Mouse (Mus musculus) stomach, embryonic 15.5 days (tissue): Measurements from ENCODE around the gene Tekt5. TPM values are rescaled to one million over a fixed set of nuclear protein-coding genes. Genes with fewer than 3 reads are reported as not detected.
A peak's percentile ranks its signal among the peaks of the same experiment; 100 is the strongest.

Experiments used
- ATAC-seq: fragments of 200-750 bp; cut with Nextera tagmentation; 2 replicates; pipeline ENCODE4 v1.8.0; 2017; ENCODE audit warnings: low read depth, moderate number of reproducible peaks, moderate TSS enrichment; ENCODE audit not compliant: insufficient read depth, low FRiP score
- H3K27ac ChIP-seq: fragments of 300-500 bp; sonication (generic); 2 replicates; pipeline ENCODE4 v1.5.1; 2015; ENCODE audit warnings: mild to moderate bottlenecking, inconsistent platforms
- H3K27me3 ChIP-seq: fragments of 300-500 bp; sonication (generic); replicated peaks from 2 replicates; pipeline ENCODE4 v1.6.1; 2015; ENCODE audit warnings: inconsistent platforms
- H3K36me3 ChIP-seq: fragments of 300-500 bp; sonication (generic); 2 replicates; pipeline ENCODE4 v1.6.1; 2015; ENCODE audit warnings: inconsistent platforms
- H3K4me1 ChIP-seq: fragments of 300-500 bp; sonication (generic); 2 replicates; pipeline ENCODE4 v1.6.1; 2015; ENCODE audit warnings: inconsistent platforms
- H3K4me2 ChIP-seq: fragments of 300-500 bp; sonication (generic); 2 replicates; pipeline ENCODE4 v1.6.1; 2015; ENCODE audit warnings: mild to moderate bottlenecking, inconsistent platforms
- H3K4me3 ChIP-seq: fragments of 300-500 bp; sonication (generic); replicated peaks from 2 replicates; pipeline ENCODE4 v1.5.1; 2015; ENCODE audit warnings: inconsistent platforms
- H3K9ac ChIP-seq: fragments of 300-500 bp; sonication (generic); 2 replicates; pipeline ENCODE4 v1.6.1; 2015; ENCODE audit warnings: inconsistent platforms
- H3K9me3 ChIP-seq: fragments of 300-500 bp; sonication (generic); 2 replicates; pipeline ENCODE4 v1.6.1; 2016; ENCODE audit warnings: inconsistent platforms
- WGBS: fragments of 180-500 bp; shearing (Covaris S2); methylation state at CpG from one replicate; pipeline ENCODE4 v1.1.7; 2015; 5-methylcytosine and 5-hydroxymethylcytosine counted together
- polyA plus RNA-seq: library from polyadenylated mRNA; unstranded; fragments of >200 nt; fragmentation: Nextera tagmentation; extraction: Ambion mirVana; gene quantifications from 2 replicates; pipeline ENCODE4 v1.2.1, GENCODE M21; 2015

Tekt5 gene
- polyA plus RNA-seq, 1 experiment from 2014 or later, result 0.98 TPM

DNA sequence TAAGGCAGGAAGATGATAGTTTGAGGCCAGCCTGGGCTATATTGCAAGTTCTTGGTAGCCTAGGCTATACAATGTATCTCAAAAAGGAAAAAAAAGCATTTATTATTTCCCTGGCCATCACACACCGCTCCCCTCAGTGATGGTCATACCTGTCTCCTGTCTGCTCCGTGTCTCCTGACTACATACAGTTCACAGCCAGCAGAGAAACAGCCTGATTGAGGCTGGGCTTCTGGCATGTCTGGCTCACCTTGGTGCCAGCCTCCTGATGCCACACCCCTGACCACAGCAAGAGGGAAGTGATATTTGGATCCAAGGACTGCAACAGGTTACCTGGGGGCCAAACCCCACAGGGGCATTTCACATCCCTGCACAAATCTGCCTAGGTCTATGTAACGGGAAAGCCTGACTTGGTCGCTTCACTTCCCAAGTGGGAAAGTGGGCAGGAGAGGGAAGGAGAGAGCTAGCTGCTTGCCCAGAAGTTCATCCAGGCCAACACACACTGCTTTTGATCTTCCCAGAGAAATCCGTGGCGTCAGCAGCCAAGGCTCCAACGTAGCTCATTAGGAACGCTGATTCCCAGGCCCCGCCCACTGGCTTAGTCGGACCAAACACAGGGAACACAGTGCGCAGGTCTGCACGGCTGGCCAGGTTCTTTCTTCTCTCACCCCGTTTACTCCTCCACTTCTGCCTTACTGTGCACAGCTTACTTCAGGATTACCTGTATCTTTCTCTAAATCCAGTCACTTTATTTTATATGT, 20.9 kb downstream of the Tekt5 start:
- Histone ChIP-seq H3K4me1 (peaks cover 15% of the 10 kb centered on the region), H3K4me2 (peak overlapping the region; percentile 41), H3K27me3 (no peaks in the 10 kb centered on the region), H3K9me3 (no peaks in the 10 kb centered on the region), H3K36me3 (no peaks in the 10 kb centered on the region), H3K4me3 (no peak overlapping the region), H3K27ac (peak overlapping the region; percentile 63; the same call in 1 of the 2 replicates), H3K9ac (no peak overlapping the region)
- 24% methylated on average over 13 of the region's 13 CpGs for WGBS
- peak; percentile 68 for ATAC-seq

GRCm38 (mm10) chr16:10372372-10372771, 22.9 kb downstream of the Tekt5 start:
- 58% methylated on average over 4 of the region's 4 CpGs for WGBS
- no peak overlapping the region for H3K4me2 ChIP-seq
- no peak overlapping the region for H3K4me3 ChIP-seq
- H3K27me3 ChIP-seq, result no peaks in the 10 kb centered on the region
- ATAC-seq, result no peak
- H3K4me1 ChIP-seq, result peaks cover 15% of the 10 kb centered on the region
- H3K27ac ChIP-seq, result peak overlapping the region; percentile 14; the same call in 1 of the 2 replicates
- H3K36me3 ChIP-seq, result no peaks in the 10 kb centered on the region
- no peak overlapping the region for H3K9ac ChIP-seq
- H3K9me3 ChIP-seq, result no peaks in the 10 kb centered on the region

GRCm38 (mm10) chr16:10369996-10370395, 25.3 kb downstream of the Tekt5 start:
- Histone ChIP-seq H3K4me1 (peaks cover 30% of the 10 kb centered on the region), H3K27me3 (no peaks in the 10 kb centered on the region), H3K4me2 (no peak overlapping the region), H3K27ac (no peak overlapping the region; the same call in 1 of the 2 replicates), H3K36me3 (no peaks in the 10 kb centered on the region), H3K9me3 (no peaks in the 10 kb centered on the region), H3K9ac (no peak overlapping the region), H3K4me3 (no peak overlapping the region)
- no peak for ATAC-seq
- 67% methylated on average over 1 of the region's 1 CpGs for WGBS

GRCm38 (mm10) chr16:10369468-10369934, 25.8 kb downstream of the Tekt5 start:
- H3K27me3 ChIP-seq, result no peaks in the 10 kb centered on the region
- H3K9me3 ChIP-seq, result no peaks in the 10 kb centered on the region
- H3K4me1 ChIP-seq, result peaks cover 28% of the 10 kb centered on the region
- no peak for ATAC-seq
- H3K9ac ChIP-seq, result no peak overlapping the region
- H3K4me2 ChIP-seq, result no peak overlapping the region
- no peaks in the 10 kb centered on the region for H3K36me3 ChIP-seq
- 71% methylated on average over 3 of the region's 3 CpGs for WGBS
- no peak overlapping the region for H3K4me3 ChIP-seq
- no peak overlapping the region for H3K27ac ChIP-seq

DNA sequence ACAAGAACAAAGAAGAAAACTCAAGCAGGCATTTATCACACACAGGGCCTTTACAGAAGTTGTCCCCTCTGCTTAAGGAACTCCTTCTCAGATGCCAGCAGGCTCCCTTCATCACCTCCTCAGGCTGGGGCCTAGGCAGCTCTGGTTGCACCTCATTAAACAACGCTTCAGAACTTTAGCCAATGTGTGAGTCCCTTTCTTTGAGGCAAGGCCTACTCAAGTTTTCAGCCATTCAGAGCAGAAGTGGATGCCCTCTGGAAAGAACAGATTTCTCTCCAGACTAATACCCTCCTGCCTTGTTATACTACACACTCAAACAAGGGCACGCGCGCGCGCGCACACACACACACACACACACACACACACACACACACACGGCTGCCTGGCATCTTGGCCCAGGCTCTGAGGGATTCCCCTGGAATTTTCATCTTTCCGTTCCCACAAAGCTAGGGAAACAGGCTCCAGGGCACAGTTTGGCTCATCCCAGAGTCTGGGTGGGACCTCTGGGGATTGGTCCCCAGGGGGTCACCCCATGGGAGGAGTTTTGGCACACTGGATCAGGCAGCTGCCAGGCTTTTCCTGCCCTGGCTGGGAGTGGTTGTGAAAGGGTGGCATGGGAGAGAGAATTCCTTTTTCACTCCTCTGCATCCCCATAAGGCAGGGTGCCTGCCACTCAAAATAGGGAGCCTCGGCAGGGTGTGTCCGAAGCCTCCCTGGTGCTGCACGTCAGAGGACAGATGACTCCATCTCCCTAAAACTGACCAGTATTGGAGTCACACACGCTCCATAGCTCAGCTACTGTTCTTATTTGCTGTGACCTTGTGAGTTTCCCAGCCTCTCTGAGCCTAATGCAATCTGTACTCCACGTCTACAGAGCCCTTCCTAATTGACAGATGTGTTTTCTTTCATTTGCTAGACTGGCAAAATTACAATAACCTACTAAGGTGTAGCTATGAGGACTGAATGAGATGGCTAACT, 28.8 kb downstream of the Tekt5 start:
- Histone ChIP-seq H3K36me3 (no peaks in the 10 kb centered on the region), H3K9ac (no peak overlapping the region), H3K9me3 (no peaks in the 10 kb centered on the region), H3K4me1 (peaks cover 25% of the 10 kb centered on the region; the same call in 1 of the 2 replicates), H3K27me3 (no peaks in the 10 kb centered on the region), H3K4me3 (no peak overlapping the region), H3K27ac (peak overlapping the region; percentile 85), H3K4me2 (no peak overlapping the region)
- peak; percentile 53; the same call in 1 of the 2 replicates for ATAC-seq
- 66% methylated on average over 14 of the region's 14 CpGs for WGBS

DNA sequence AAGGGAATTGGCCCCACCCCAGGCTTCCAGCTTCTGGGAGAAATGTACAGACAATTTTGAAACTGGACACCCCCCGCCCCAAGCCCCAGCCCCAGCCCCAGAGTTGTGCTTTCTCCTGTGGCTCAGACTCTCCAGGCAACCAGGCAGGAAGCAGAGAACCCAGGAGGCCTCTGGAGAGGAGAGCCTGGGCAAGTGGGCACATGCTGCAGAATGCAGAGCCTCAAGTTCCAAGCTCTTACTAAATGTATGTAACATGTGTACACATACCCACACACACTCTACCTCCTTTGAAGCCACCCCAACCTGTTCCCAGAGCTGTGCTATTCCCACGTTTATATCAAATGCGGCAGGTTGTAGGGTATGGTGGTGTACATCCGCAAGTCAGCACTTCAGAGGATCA, 29.5 kb downstream of the Tekt5 start:
- H3K4me3 ChIP-seq, result no peak overlapping the region
- no peak overlapping the region for H3K4me2 ChIP-seq
- WGBS, result 66% methylated on average over 4 of the region's 4 CpGs
- H3K9me3 ChIP-seq, result no peaks in the 10 kb centered on the region
- H3K4me1 ChIP-seq, result peaks cover 22% of the 10 kb centered on the region; the same call in 1 of the 2 replicates
- no peak overlapping the region for H3K9ac ChIP-seq
- H3K27ac ChIP-seq, result peak overlapping the region; percentile 85
- no peaks in the 10 kb centered on the region for H3K27me3 ChIP-seq
- ATAC-seq, result no peak
- no peaks in the 10 kb centered on the region for H3K36me3 ChIP-seq

- no peaks in the 10 kb centered on the region for H3K27me3 ChIP-seq
- H3K4me3 ChIP-seq, result no peak overlapping the region
- no peak overlapping the region for H3K4me2 ChIP-seq
- WGBS, result 47% methylated on average over 1 of the region's 1 CpGs
- no peak overlapping the region for H3K27ac ChIP-seq
- no peak overlapping the region for H3K9ac ChIP-seq
- ATAC-seq, result no peak
- H3K4me1 ChIP-seq, result peaks cover 18% of the 10 kb centered on the region
- H3K36me3 ChIP-seq, result no peaks in the 10 kb centered on the region
- H3K9me3 ChIP-seq, result no peaks in the 10 kb centered on the region
These were observed 32.2 kb downstream of the Tekt5 start for GRCm38 (mm10) chr16:10363061-10363460.

- no peak overlapping the region for H3K27ac ChIP-seq
- no peaks in the 10 kb centered on the region for H3K27me3 ChIP-seq
- no peaks in the 10 kb centered on the region for H3K9me3 ChIP-seq
- no peak for ATAC-seq
- no peak overlapping the region for H3K9ac ChIP-seq
- no peak overlapping the region for H3K4me2 ChIP-seq
- no peak overlapping the region for H3K4me3 ChIP-seq
- peaks cover 13% of the 10 kb centered on the region for H3K4me1 ChIP-seq
- H3K36me3 ChIP-seq, result no peaks in the 10 kb centered on the region
- WGBS, result 87% methylated on average over 6 of the region's 6 CpGs
These were observed 36.0 kb downstream of the Tekt5 start for GRCm38 (mm10) chr16:10359241-10359640.

- Histone ChIP-seq H3K36me3 (no peaks in the 10 kb centered on the region), H3K27ac (peak overlapping the region; percentile 44; the same call in 1 of the 2 replicates), H3K4me3 (peak overlapping the region; percentile 23), H3K27me3 (no peaks in the 10 kb centered on the region), H3K4me1 (peaks cover 13% of the 10 kb centered on the region), H3K9me3 (no peaks in the 10 kb centered on the region), H3K9ac (no peak overlapping the region), H3K4me2 (peak overlapping the region; percentile 54)
- ATAC-seq, result peak; percentile 93
- 16% methylated on average over 29 of the region's 30 CpGs for whole genome bisulfite sequencing
These were observed 37.0 kb downstream of the Tekt5 start for GRCm38 (mm10) chr16:10358010-10358934.

- Histone ChIP-seq H3K4me2 (no peak overlapping the region), H3K4me1 (peaks cover 13% of the 10 kb centered on the region), H3K9ac (no peak overlapping the region), H3K27me3 (no peaks in the 10 kb centered on the region), H3K9me3 (no peaks in the 10 kb centered on the region), H3K36me3 (no peaks in the 10 kb centered on the region), H3K27ac (peak overlapping the region; percentile 3; the same call in 1 of the 2 replicates), H3K4me3 (no peak overlapping the region)
- no peak for ATAC-seq
These were observed 40.3 kb downstream of the Tekt5 start for GRCm38 (mm10) chr16:10355004-10355403.

- Histone ChIP-seq H3K4me3 (no peak overlapping the region), H3K9me3 (no peaks in the 10 kb centered on the region), H3K36me3 (no peaks in the 10 kb centered on the region), H3K9ac (no peak overlapping the region), H3K4me2 (no peak overlapping the region), H3K27me3 (no peaks in the 10 kb centered on the region), H3K27ac (no peak overlapping the region), H3K4me1 (peaks cover 22% of the 10 kb centered on the region)
- no peak for ATAC-seq
- WGBS, result 52% methylated on average over 9 of the region's 9 CpGs
These were observed 44.1 kb downstream of the Tekt5 start for GRCm38 (mm10) chr16:10351050-10351636.
